Mouse (Mus musculus) CH12.LX (cell line): ENCODE data around the gene Dnajc15. TPM values are rescaled to one million over a fixed set of nuclear protein-coding genes. Genes with fewer than 3 reads are reported as not detected.

Experiments
- DNase-seq: peaks from one replicate; pipeline ENCODE4 v3.0.0-alpha.2; 2013; ENCODE audit errors: extremely low read depth
- H3K27ac ChIP-seq: 2 replicates; pipeline ENCODE4 v1.5.1; 2012; ENCODE audit warnings: low read depth, mild to moderate bottlenecking, control low read depth, moderate library complexity; ENCODE audit not compliant: insufficient read depth
- H3K27me3 ChIP-seq: replicated peaks from 2 replicates; pipeline ENCODE3; 2012; ENCODE audit warnings: inconsistent platforms
- H3K36me3 ChIP-seq, 2 experiments: replicated peaks in 1 of 2; 2 replicates each; pipeline versions ENCODE3 to v1.6.1; 2012; ENCODE audit warnings: inconsistent platforms in 1 of 2, low read length in 1 of 2, mild to moderate bottlenecking in 1 of 2, mixed read lengths in 1 of 2, moderate library complexity in 1 of 2; ENCODE audit not compliant: control insufficient read depth in 1 of 2, insufficient read depth in 1 of 2
- H3K4me1 ChIP-seq, 2 experiments: 2 replicates each; pipeline ENCODE4 v1.6.1; 2012; ENCODE audit warnings: inconsistent platforms in 1 of 2, moderate library complexity in 1 of 2; ENCODE audit not compliant: insufficient read depth in 2 of 2, control insufficient read depth in 1 of 2
- H3K4me2 ChIP-seq: 2 replicates; pipeline ENCODE4 v1.6.1; 2012; ENCODE audit warnings: low read depth, mild to moderate bottlenecking, control low read depth; ENCODE audit not compliant: poor library complexity, insufficient read depth, severe bottlenecking
- H3K4me3 ChIP-seq, 3 experiments: fragments of 150-350 bp in 1 of 3; sonication (generic) in 1 of 3; replicated peaks in 1 of 3; 2 replicates each; pipeline versions ENCODE3 to v1.5.1; 2011 to 2012; ENCODE audit warnings: low read depth in 2 of 3, low read length in 2 of 3, mild to moderate bottlenecking in 2 of 3, moderate library complexity in 2 of 3, control low read depth in 1 of 3, improper control_type of control experiment in 1 of 3, inconsistent platforms in 1 of 3, mixed read lengths in 1 of 3; ENCODE audit not compliant: poor library complexity in 1 of 3
- H3K79me2 ChIP-seq: replicated peaks from 2 replicates; pipeline ENCODE4 v1.6.1; 2012; ENCODE audit warnings: mild to moderate bottlenecking, moderate library complexity; ENCODE audit not compliant: control insufficient read depth, poor library complexity, insufficient read depth, severe bottlenecking; ENCODE audit errors: extremely low read depth
- H3K9ac ChIP-seq: 2 replicates; pipeline ENCODE4 v1.6.1; 2012; ENCODE audit warnings: low read depth, mild to moderate bottlenecking, control low read depth, moderate library complexity; ENCODE audit not compliant: insufficient read depth
- H3K9me3 ChIP-seq: replicated peaks from 2 replicates; pipeline ENCODE3; 2012; ENCODE audit warnings: low read length, inconsistent platforms, mixed read lengths
- BHLHE40 ChIP-seq: IDR thresholded peaks from 2 replicates; pipeline ENCODE4 v1.6.1; 2011; ENCODE audit warnings: mild to moderate bottlenecking, low read depth, low read length, improper control_type of control experiment
- CHD1 ChIP-seq: IDR thresholded peaks from 2 replicates; pipeline ENCODE4 v1.6.1; 2012; ENCODE audit warnings: low read depth, low read length, improper control_type of control experiment, inconsistent platforms
- CHD2 ChIP-seq: IDR thresholded peaks from 2 replicates; pipeline ENCODE4 v1.6.1; 2011; ENCODE audit warnings: low read length, improper control_type of control experiment
- E2F4 ChIP-seq: IDR thresholded peaks from 2 replicates; pipeline ENCODE4 v1.6.1; 2011; ENCODE audit warnings: low read depth, low read length, improper control_type of control experiment; ENCODE audit not compliant: insufficient replicate concordance
- ETS1 ChIP-seq: conservative IDR thresholded peaks from 2 replicates; pipeline ENCODE4 v1.6.1; 2012; ENCODE audit warnings: low read depth, mild to moderate bottlenecking, inconsistent platforms, low read length, improper control_type of control experiment, moderate library complexity
- GABPA ChIP-seq: IDR thresholded peaks from 2 replicates; pipeline ENCODE4 v1.6.1; 2012; ENCODE audit warnings: low read depth, low read length, improper control_type of control experiment, inconsistent platforms; ENCODE audit not compliant: insufficient replicate concordance
- JUN ChIP-seq: IDR thresholded peaks from 2 replicates; pipeline ENCODE4 v1.6.1; 2011; ENCODE audit warnings: low read depth, mild to moderate bottlenecking, low read length, improper control_type of control experiment, moderate library complexity; ENCODE audit not compliant: insufficient read depth
- JUND ChIP-seq: conservative IDR thresholded peaks from 2 replicates; pipeline ENCODE4 v1.6.1; 2011; ENCODE audit warnings: low read depth, low read length, improper control_type of control experiment
- MEF2A ChIP-seq: IDR thresholded peaks from 2 replicates; pipeline ENCODE4 v1.6.1; 2014; ENCODE audit warnings: low read depth, mild to moderate bottlenecking, inconsistent platforms, low read length, improper control_type of control experiment, borderline replicate concordance
- MYC ChIP-seq: IDR thresholded peaks from 2 replicates; pipeline ENCODE4 v1.6.1; 2011; ENCODE audit warnings: low read depth, mild to moderate bottlenecking, improper control_type of control experiment, low read length
- NRF1 ChIP-seq: IDR thresholded peaks from 2 replicates; pipeline ENCODE4 v1.6.1; 2014; ENCODE audit warnings: low read depth, mild to moderate bottlenecking, inconsistent platforms, low read length, improper control_type of control experiment, moderate library complexity
- PAX5 ChIP-seq: IDR thresholded peaks from 2 replicates; pipeline ENCODE4 v1.6.1; 2012; ENCODE audit warnings: low read length, inconsistent platforms, mixed read lengths
- POLR2AphosphoS2 ChIP-seq: IDR thresholded peaks from 2 replicates; pipeline ENCODE4 v1.6.1; 2011; ENCODE audit warnings: low read depth, low read length, improper control_type of control experiment
- SIN3A ChIP-seq: IDR thresholded peaks from 2 replicates; pipeline ENCODE4 v1.6.1; 2012; ENCODE audit warnings: low read length, improper control_type of control experiment, inconsistent platforms
- SMC3 ChIP-seq: IDR thresholded peaks from 2 replicates; pipeline ENCODE4 v1.6.1; 2011; ENCODE audit warnings: low read depth, low read length, improper control_type of control experiment
- UBTF ChIP-seq: IDR thresholded peaks from 2 replicates; pipeline ENCODE4 v1.6.1; 2012; ENCODE audit warnings: low read depth, mild to moderate bottlenecking, inconsistent platforms, low read length, improper control_type of control experiment, moderate library complexity
- USF2 ChIP-seq: conservative IDR thresholded peaks from 2 replicates; pipeline ENCODE4 v1.6.1; 2011; ENCODE audit warnings: low read depth, low read length, improper control_type of control experiment
- ZC3H11A ChIP-seq: IDR thresholded peaks from 2 replicates; pipeline ENCODE4 v1.6.1; 2012; ENCODE audit warnings: low read depth, mild to moderate bottlenecking, inconsistent platforms, low read length, improper control_type of control experiment
- ZKSCAN1 ChIP-seq: IDR thresholded peaks from 2 replicates; pipeline ENCODE4 v1.6.1; 2012; ENCODE audit warnings: low read depth, inconsistent platforms, low read length, improper control_type of control experiment, borderline replicate concordance
- ZNF384 ChIP-seq: IDR thresholded peaks from 2 replicates; pipeline ENCODE4 v1.6.1; 2012; ENCODE audit warnings: low read depth, low read length, improper control_type of control experiment, inconsistent platforms
- dilution Hi-C: fragments of 300-500 bp; cut with MboI; formaldehyde crosslinking; loops from 2 replicates; pipeline ENCODE4 v1.14.3; 2020; ENCODE audit warnings: low sequenced_read_pairs; ENCODE audit not compliant: extremely low pct_unique_long_range_greater_than_20kb, extremely low pct_ligation_motif_present
- in situ Hi-C: fragments of 300-500 bp; cut with MboI; formaldehyde crosslinking; loops from 3 replicates; pipeline ENCODE4 v1.14.3; 2019; ENCODE audit warnings: low sequenced_read_pairs, low pct_ligation_motif_present, low pct_unique_long_range_greater_than_20kb, mixed read lengths
- polyA plus RNA-seq: library from polyadenylated mRNA; unstranded; fragments of >175 nt; gene quantifications from 2 replicates; pipeline ENCODE4 v1.2.1, GENCODE M21; 2012; ENCODE audit warnings: low read depth; ENCODE audit not compliant: insufficient read length
- total RNA-seq, 2 experiments: library from RNA; depleted of rRNA; stranded (reverse); fragments of 300-350 nt in 1 of 2; fragments of >200 nt in 1 of 2; gene quantifications; 2 replicates each; pipeline ENCODE4 v1.2.3; 2012 to 2014

The Dnajc15 gene
- total and polyA plus RNA-seq, 3 experiments: 39.5 to 56.8 (median 41.7) TPM

- Histone ChIP-seq H3K27me3 (peaks cover 1% of the 10 kb centered on the region), H3K4me3 (no peak overlapping the region), H3K4me2 (no peak overlapping the region), H3K4me1 (peaks cover 0 to 13% of the 10 kb centered on the region in 2 experiments; a peak in 2 of 4 replicates), H3K9ac (no peak overlapping the region), H3K36me3 (no peaks in the 10 kb centered on the region), H3K79me2 (no peaks in the 10 kb centered on the region), H3K27ac (no peak overlapping the region), H3K9me3 (peaks cover 5% of the 10 kb centered on the region)
- dilution Hi-C loops (no loop called here), in situ Hi-C loops (no loop called here)
- no peak for DNase-seq
- TF ChIP-seq SIN3A: no peak
- TF ChIP-seq E2F4: no peak
- no peak for TF ChIP-seq PAX5
- TF ChIP-seq UBTF: no peak
- no peak for TF ChIP-seq GABPA
- no peak for TF ChIP-seq JUN
- TF ChIP-seq ZC3H11A: no peak
- TF ChIP-seq NRF1: no peak
- TF ChIP-seq POLR2AphosphoS2: no peak
- TF ChIP-seq ZNF384: no peak
- no peak for TF ChIP-seq CHD2
- no peak for TF ChIP-seq USF2
- no peak for TF ChIP-seq MEF2A
- no peak for TF ChIP-seq ETS1
- no peak for TF ChIP-seq MYC
Measured at GRCm38 (mm10) chr14:77906586-77906985, 31.7 kb upstream of the Dnajc15 start.

- TF ChIP-seq ZNF384 (no peak), NRF1 (no peak), CHD1 (no peak), JUND (no peak), MEF2A (no peak), SMC3 (no peak), JUN (no peak), ETS1 (no peak), BHLHE40 (no peak), PAX5 (no peak), SIN3A (no peak), ZKSCAN1 (no peak)
- Histone ChIP-seq H3K27me3 (peaks cover 1% of the 10 kb centered on the region), H3K4me2 (peak overlapping the region; percentile 13; the same call in 1 of the 2 replicates), H3K79me2 (no peaks in the 10 kb centered on the region), H3K4me3 (no peak overlapping the region), H3K27ac (no peak overlapping the region), H3K9ac (no peak overlapping the region), H3K36me3 (no peaks in the 10 kb centered on the region), H3K4me1 (peaks cover 0 to 13% of the 10 kb centered on the region in 2 experiments; a peak in 2 of 4 replicates), H3K9me3 (peaks cover 4% of the 10 kb centered on the region)
- DNase-seq: no peak
- in situ Hi-C loops (no loop called here), dilution Hi-C loops (no loop called here)
Measured at GRCm38 (mm10) chr14:77905466-77905865, 30.5 kb upstream of the Dnajc15 start.
